Mouse (Mus musculus): ENCODE data around the gene Tmem223. TPM values are rescaled to one million over a fixed set of nuclear protein-coding genes. Genes with fewer than 3 reads are reported as not detected.
A peak's percentile ranks its signal among the peaks of the same experiment; 100 is the strongest.

Tmem223 gene
- polyA plus RNA-seq, 1 experiment from 2014 or later, result 253 TPM

DNA sequence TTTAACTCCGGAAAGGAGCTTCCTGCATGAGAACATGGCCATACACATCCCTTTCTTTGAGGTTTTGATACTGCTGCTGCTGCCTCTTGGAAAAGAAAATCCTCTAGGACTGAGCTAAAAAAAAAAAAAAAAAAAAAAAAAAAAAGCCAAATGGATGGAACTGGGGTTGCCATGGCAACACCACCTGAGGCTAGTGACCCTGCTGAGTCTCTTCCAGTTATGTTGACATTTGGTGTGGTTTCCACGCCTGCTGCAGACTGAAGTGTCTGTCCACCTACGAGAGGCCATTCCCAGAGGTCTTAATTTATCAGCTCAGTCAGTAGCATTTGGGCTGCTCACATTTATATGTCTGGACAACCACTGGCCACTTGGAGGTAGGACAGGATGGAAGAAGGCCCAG is 17.7 kb downstream of the Tmem223 start:
- no peaks in the 10 kb centered on the region for H3K9me3 ChIP-seq
- H3K4me1 ChIP-seq (replicated peaks), result peaks cover 22% of the 10 kb centered on the region
- ATAC-seq (ENCODE audit: low read depth), result no peak
- 0 out of 2 replicates have a peak overlapping the region, but pooled peaks have one; percentile 19 for H3K27ac ChIP-seq (replicated peaks)
- no peak overlapping the region for H3K4me2 ChIP-seq
- peak overlapping the region; percentile 38; the same call in 1 of the 2 replicates for H3K9ac ChIP-seq
- H3K36me3 ChIP-seq, result peaks cover 26% of the 10 kb centered on the region
- no peaks in the 10 kb centered on the region for H3K27me3 ChIP-seq
- H3K4me3 ChIP-seq, result no peak overlapping the region
- WGBS, result 23% methylated on average over 3 of the region's 3 CpGs

DNA sequence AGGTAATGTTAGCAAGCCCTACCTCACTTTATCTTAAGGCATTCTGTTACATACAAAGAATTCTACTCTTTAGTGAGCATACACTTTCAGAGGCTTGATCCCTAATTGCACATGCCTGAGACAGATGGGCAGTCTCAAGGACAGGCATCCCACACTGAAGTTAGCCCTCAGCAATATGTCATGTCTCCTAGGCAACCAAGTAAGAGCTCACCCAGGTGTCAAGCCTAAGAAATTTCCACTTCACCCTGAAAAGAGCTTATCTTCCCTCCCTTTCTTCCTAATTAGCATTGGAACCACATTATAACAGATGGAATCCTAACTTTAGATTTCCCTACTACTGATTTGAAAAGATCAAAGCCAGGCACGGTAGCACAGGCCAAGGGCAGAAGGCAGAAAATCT is 18.4 kb downstream of the Tmem223 start:
- no peaks in the 10 kb centered on the region for H3K27me3 ChIP-seq
- H3K9ac ChIP-seq, result peak overlapping the region; percentile 38; the same call in 1 of the 2 replicates
- no peak overlapping the region for H3K4me3 ChIP-seq
- H3K27ac ChIP-seq (replicated peaks), result 0 out of 2 replicates have a peak overlapping the region, but pooled peaks have one; percentile 19
- peaks cover 27% of the 10 kb centered on the region for H3K36me3 ChIP-seq
- no peaks in the 10 kb centered on the region for H3K9me3 ChIP-seq
- H3K4me1 ChIP-seq (replicated peaks), result peaks cover 22% of the 10 kb centered on the region
- ATAC-seq (ENCODE audit: low read depth), result no peak
- 62% methylated on average over 1 of the region's 1 CpGs for WGBS
- H3K4me2 ChIP-seq, result no peak overlapping the region

DNA sequence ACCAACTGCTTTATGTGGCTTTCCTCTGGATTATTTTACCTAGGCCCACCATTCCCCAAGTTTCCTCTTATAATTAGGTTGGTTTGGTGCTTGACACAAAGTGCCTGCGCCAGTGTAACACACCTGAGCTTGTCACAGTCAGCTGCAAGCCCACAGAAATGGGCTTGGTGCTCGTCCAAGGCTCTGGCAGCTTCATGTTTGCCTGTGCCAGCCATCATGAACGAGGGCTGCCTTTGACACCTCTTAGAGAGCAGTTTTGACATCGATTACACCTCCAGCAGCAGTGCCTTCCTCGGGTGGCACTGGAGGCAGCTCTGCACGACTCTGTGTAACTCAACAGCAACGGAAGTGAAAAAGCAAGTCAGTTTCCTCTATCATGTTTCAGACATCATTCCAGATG is 19.4 kb downstream of the Tmem223 start:
- Histone ChIP-seq H3K4me1 (replicated peaks) (peaks cover 21% of the 10 kb centered on the region), H3K27ac (replicated peaks) (no peak overlapping the region), H3K36me3 (peaks cover 37% of the 10 kb centered on the region), H3K9me3 (no peaks in the 10 kb centered on the region), H3K4me3 (no peak overlapping the region), H3K27me3 (no peaks in the 10 kb centered on the region), H3K4me2 (no peak overlapping the region), H3K9ac (no peak overlapping the region)
- 81% methylated on average over 7 of the region's 7 CpGs for WGBS
- no peak for ATAC-seq (ENCODE audit: low read depth)

DNA sequence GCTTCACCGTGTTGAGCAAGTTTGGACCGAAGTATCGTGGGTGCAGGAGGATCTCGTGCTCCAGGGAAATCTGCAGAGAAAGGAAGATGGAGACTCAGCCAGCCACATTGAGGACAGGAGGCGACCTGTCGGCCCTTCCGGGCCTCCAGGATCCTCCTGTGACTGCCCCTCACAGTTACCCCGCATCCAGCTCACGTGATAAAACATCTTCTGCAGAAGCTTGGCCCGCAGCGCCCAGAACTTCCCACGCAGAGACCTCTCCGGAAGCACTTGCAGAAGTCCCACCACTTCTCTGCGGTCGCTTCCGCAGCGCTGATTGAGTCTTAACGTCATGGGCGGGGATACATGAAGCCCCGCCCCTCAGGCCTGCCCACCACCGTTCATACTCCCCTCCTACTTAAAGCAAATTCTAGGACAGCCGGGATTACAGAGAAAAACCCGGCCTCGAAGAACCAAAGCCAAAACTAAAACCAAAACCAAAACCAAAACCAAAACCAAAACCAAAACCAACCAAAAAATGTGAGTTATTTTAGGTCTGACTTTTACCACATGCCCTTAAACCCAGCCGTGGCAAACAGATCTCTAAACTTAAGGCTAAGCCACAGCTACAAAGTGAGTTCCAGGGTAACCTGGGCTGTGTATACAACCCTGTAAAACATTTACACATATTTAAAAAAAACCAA is 27.6 kb downstream of the Tmem223 start, which contains the start of gene Polr2g:
Gene Polr2g, minus strand, starts transcription at position 314 of the 683 bp plus-strand sequence.
- peak; percentile 70 for ATAC-seq (ENCODE audit: low read depth)
- H3K4me2 ChIP-seq, result peak within 1 kb of the TSS; percentile 94
- H3K27ac ChIP-seq (replicated peaks), result peak within 1 kb of the TSS; percentile 71
- H3K27me3 ChIP-seq, result no peaks in the 10 kb centered on the region
- H3K9ac ChIP-seq, result peak within 1 kb of the TSS; percentile 84
- H3K9me3 ChIP-seq, result no peaks in the 10 kb centered on the region
- peaks cover 30% of the 10 kb centered on the region for H3K4me1 ChIP-seq (replicated peaks)
- H3K36me3 ChIP-seq, result peaks cover 27% of the 10 kb centered on the region
- 1% methylated on average over 25 of the region's 25 CpGs for WGBS
- H3K4me3 ChIP-seq, result peak within 1 kb of the TSS; percentile 80

DNA sequence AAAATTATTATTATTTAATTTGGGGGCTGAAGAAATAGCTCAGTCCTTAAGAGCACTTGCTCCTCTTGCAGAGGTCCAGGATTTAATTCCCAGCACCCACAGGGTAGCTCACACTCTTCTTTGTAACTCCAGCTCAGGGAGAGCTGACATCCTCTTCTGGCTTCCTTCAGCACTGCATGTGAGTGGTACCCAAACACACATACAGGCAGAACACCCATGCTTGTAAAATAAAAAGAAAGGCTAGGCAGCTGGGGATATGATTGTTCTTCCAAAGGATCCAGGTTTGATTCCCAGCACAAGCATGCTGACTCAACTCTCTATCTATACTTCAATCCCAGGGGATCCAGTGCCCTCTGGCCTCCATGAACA is 28.1 kb downstream of the Tmem223 start:
- H3K4me2 ChIP-seq, result peak overlapping the region; percentile 94
- H3K27ac ChIP-seq (replicated peaks), result no peak overlapping the region
- H3K9ac ChIP-seq, result no peak overlapping the region
- no peaks in the 10 kb centered on the region for H3K27me3 ChIP-seq
- H3K4me3 ChIP-seq, result peak overlapping the region; percentile 80
- H3K4me1 ChIP-seq (replicated peaks), result peaks cover 31% of the 10 kb centered on the region
- H3K36me3 ChIP-seq, result peaks cover 24% of the 10 kb centered on the region
- H3K9me3 ChIP-seq, result no peaks in the 10 kb centered on the region
- ATAC-seq (ENCODE audit: low read depth), result no peak

DNA sequence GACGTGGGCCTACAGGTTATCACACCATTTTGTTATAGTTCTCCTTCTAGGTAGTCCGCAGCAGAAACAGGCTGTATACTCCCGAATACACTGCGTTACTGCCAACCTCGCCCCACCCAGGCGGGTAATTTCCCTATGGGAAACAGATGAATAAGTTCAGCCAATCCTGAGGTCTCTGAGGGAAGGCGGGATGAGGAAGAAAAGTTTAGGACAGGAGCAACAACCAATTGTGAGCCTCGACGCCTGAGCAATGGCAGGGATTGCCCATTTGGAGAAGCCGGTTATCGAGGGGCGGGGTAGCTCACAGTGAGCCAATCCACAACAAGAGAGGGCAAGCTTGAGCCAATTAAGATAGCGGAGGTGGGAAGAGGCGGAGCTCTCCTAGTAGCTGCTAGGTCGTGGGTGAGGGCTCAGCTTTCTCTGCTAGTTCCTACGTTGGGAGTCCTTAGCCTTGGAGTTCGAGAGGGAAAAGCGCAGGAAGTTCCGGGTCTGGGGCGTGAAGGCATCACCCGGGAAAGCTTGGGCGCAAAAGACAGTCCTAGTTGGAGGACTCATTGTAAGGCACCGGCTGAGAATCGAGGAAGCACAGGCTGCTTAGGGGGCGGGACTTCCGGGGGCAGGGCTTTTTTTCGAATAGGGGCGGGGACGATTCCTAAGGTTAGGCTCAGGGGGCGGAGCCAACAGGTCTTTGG is 31.5 kb downstream of the Tmem223 start, which contains the start of gene Zbtb3:
Gene Zbtb3, plus strand, starts transcription at position 426 of the 692 bp plus-strand sequence.
- Histone ChIP-seq H3K4me3 (peak within 1 kb of the TSS; percentile 52), H3K9ac (peak within 1 kb of the TSS; percentile 65), H3K4me1 (replicated peaks) (peaks cover 36% of the 10 kb centered on the region), H3K27ac (replicated peaks) (peak within 1 kb of the TSS; percentile 86), H3K27me3 (no peaks in the 10 kb centered on the region), H3K36me3 (peaks cover 32% of the 10 kb centered on the region), H3K4me2 (peak within 1 kb of the TSS; percentile 60), H3K9me3 (no peaks in the 10 kb centered on the region)
- peak; percentile 98 for ATAC-seq (ENCODE audit: low read depth)
- WGBS, result 0% methylated on average over 30 of the region's 30 CpGs

DNA sequence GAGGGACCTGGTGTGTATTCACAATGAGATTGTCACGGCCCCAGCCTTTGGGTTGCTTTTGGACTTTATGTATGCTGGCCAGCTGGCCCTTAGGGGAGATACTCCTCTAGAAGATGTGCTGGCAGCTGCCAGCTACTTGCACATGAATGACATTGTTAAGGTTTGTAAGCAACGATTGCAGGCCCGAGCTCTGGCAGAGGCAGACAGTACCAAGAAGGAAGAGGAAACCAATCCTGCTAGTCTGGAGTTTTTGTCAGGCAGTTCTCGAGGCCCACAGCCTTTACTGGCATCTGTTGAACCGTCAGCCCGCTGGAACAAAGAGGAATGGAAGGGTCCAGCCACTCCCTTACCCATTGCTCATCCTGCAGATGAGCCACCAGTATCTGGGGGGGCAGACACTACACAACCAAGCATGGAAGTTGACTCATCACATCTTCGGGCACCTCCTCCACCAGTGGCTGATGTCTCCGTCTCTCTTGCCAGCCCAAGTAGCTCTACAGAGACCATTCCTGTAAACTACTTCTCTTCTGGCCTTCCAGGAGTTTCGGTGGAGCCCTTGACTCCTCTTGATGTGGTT is 32.5 kb downstream of the Tmem223 start:
- Histone ChIP-seq H3K27ac (replicated peaks) (peak overlapping the region; percentile 86), H3K4me2 (peak overlapping the region; percentile 60), H3K9me3 (no peaks in the 10 kb centered on the region), H3K36me3 (peaks cover 38% of the 10 kb centered on the region), H3K9ac (0 out of 2 replicates have a peak overlapping the region, but pooled peaks have one; percentile 1), H3K27me3 (no peaks in the 10 kb centered on the region), H3K4me1 (replicated peaks) (peaks cover 28% of the 10 kb centered on the region), H3K4me3 (peak overlapping the region; percentile 52)
- 86% methylated on average over 9 of the region's 9 CpGs for WGBS
- no peak for ATAC-seq (ENCODE audit: low read depth)

DNA sequence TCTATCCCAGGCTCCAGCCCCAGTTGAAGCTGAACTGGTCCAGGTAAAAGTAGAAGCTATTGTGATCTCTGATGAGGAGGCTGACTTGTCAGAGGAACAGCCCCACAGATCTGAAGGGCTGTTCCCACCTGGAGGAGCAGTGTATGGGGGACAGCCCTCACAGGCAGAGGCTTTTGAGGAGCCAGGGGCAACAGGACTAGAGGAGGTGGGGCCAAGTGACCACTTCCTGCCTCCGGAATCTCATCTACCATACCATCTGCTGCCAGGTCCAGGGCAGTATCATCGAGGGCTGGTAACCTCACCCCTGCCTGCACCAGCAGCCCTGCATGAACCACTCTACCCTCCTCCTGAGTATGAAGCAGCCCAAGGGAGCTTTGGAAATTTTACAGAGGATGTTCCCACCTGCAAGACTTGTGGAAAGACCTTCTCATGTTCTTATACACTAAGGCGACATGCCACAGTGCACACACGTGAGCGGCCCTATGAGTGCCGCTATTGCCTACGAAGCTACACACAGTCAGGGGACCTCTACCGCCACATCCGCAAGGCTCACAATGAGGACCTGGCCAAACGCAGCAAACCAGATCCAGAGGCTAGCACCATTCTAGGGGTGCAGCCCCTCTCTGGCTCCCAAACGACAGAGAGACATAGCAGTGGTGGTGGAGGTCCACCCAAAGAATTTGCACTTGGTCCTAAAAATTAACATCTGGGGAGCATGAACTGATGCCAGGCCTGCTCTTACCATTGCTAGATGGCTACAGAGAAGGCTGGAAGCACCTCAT is 33.3 kb downstream of the Tmem223 start:
- no peaks in the 10 kb centered on the region for H3K9me3 ChIP-seq
- H3K4me2 ChIP-seq, result no peak overlapping the region
- no peak overlapping the region for H3K9ac ChIP-seq
- no peak for ATAC-seq (ENCODE audit: low read depth)
- 95% methylated on average over 11 of the region's 11 CpGs for WGBS
- peaks cover 46% of the 10 kb centered on the region for H3K36me3 ChIP-seq
- peaks cover 23% of the 10 kb centered on the region for H3K4me1 ChIP-seq (replicated peaks)
- H3K27me3 ChIP-seq, result no peaks in the 10 kb centered on the region
- no peak overlapping the region for H3K4me3 ChIP-seq
- H3K27ac ChIP-seq (replicated peaks), result no peak overlapping the region

DNA sequence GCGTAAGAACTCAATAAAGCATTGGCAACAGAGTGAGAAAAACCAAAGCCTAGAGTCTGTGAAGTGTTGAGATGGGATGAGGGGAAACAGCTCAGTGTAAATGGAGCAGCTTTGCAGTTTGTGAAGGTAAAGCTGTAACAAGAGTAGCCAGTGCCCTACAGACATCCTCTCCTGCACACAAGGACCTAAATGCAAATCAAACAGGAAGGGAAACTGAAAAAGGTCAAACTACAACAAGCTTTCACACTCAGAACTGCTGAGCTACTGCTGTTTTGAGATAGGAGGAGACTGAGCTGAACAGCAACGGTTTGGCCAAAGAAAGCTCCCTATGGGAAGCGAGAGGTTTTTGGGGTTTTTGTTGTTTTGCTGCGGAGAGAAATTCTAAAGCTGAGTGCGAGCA is 36.0 kb downstream of the Tmem223 start:
- Histone ChIP-seq H3K9ac (no peak overlapping the region), H3K27ac (replicated peaks) (no peak overlapping the region), H3K4me2 (no peak overlapping the region), H3K4me1 (replicated peaks) (peaks cover 19% of the 10 kb centered on the region), H3K36me3 (peaks cover 67% of the 10 kb centered on the region), H3K4me3 (no peak overlapping the region), H3K27me3 (no peaks in the 10 kb centered on the region), H3K9me3 (no peaks in the 10 kb centered on the region)
- WGBS, result 96% methylated on average over 5 of the region's 5 CpGs
- no peak for ATAC-seq (ENCODE audit: low read depth)

DNA sequence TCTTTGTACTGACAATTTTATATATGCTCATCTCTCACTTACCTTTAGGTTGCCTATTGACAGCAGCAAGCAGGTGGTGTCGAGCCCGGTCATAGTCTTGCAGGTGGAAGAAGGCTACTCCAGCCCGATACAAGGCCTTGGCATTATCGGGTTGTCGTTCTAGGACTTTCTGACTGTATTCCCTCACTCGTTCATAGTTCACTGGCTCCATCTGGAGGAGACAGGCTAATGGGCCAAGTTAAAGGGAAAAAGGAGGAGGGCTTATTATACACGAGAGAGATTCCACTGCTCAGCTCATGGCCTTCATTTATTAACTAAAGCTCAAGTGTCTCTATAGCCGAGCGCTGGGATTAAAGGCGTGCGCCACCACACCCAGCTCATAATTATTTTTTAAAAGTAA is 45.0 kb downstream of the Tmem223 start:
- Histone ChIP-seq H3K27me3 (no peaks in the 10 kb centered on the region), H3K4me3 (peak overlapping the region; percentile 1; the same call in 1 of the 2 replicates), H3K27ac (replicated peaks) (no peak overlapping the region), H3K4me1 (replicated peaks) (peaks cover 43% of the 10 kb centered on the region), H3K4me2 (0 out of 2 replicates have a peak overlapping the region, but pooled peaks have one; percentile 24), H3K9me3 (no peaks in the 10 kb centered on the region), H3K9ac (peak overlapping the region; percentile 51; the same call in 1 of the 2 replicates), H3K36me3 (peaks cover 49% of the 10 kb centered on the region)
- 73% methylated on average over 11 of the region's 11 CpGs for WGBS
- no peak for ATAC-seq (ENCODE audit: low read depth)

DNA sequence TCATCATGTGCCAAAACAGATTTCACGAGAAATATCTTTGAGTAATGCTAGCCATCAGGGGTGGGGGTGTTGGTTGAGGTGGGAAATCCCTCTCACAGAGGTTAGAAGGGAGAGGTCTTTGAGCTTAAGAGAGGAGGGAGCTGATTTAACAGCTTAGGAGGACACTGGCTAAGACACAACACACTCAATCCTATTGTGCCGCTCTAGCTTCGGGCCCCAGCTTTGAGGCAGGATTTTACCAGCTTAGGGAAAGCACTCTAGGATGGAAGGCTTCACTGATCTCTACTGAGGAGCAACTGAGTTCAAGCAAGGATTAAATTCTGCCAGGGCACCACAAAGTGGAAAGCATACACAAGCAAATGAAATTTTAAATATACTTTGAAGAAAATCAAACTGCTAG is 46.2 kb downstream of the Tmem223 start:
- ATAC-seq (ENCODE audit: low read depth), result no peak
- peak overlapping the region; percentile 9; the same call in 1 of the 2 replicates for H3K4me3 ChIP-seq
- peaks cover 52% of the 10 kb centered on the region for H3K4me1 ChIP-seq (replicated peaks)
- peak overlapping the region; percentile 57 for H3K9ac ChIP-seq
- no peaks in the 10 kb centered on the region for H3K27me3 ChIP-seq
- peaks cover 40% of the 10 kb centered on the region for H3K36me3 ChIP-seq
- peak overlapping the region; percentile 99 for H3K4me2 ChIP-seq
- WGBS, result 89% methylated on average over 3 of the region's 3 CpGs
- no peaks in the 10 kb centered on the region for H3K9me3 ChIP-seq
- no peak overlapping the region for H3K27ac ChIP-seq (replicated peaks)

Measured in neural tube, embryonic 13.5 days (tissue).